Mouse (Mus musculus): ENCODE data around the gene Dleu7. TPM values are rescaled to one million over a fixed set of nuclear protein-coding genes. Genes with fewer than 3 reads are reported as not detected.
A peak's percentile ranks its signal among the peaks of the same experiment; 100 is the strongest.

Dleu7 gene
- polyA plus RNA-seq (2016; fragmentation: Nextera tagmentation; extraction: Ambion mirVana) = 0.23 and 0.53 TPM in 2 replicates

GRCm38 (mm10) chr14:62292488-62293339 lies at the start of gene Dleu7, which contains the start of gene Rnaseh2b:
TSS of gene Dleu7 (minus strand) at chr14:62293047.
TSS of gene Rnaseh2b (plus strand) at chr14:62292589.
- DNase-seq (ENCODE audit: low spot score) = peak; percentile 91
- 1% methylated on average over 60 of the region's 60 CpGs for WGBS
- Histone ChIP-seq H3K27me3 (ENCODE audit: low read depth, poor library complexity, severe bottlenecking) (peaks cover 60% of the 10 kb centered on the region), H3K4me1 (peaks cover 20% of the 10 kb centered on the region), H3K9me3 (replicated peaks) (no peaks in the 10 kb centered on the region), H3K4me3 (peak within 1 kb of the TSS; percentile 58), H3K27ac (peak within 1 kb of the TSS; percentile 75), H3K36me3 (no peaks in the 10 kb centered on the region)

- DNase-seq (ENCODE audit: low spot score) = no peak
- H3K36me3 ChIP-seq = peaks cover 7% of the 10 kb centered on the region; the same call in 1 of the 2 replicates
- no peak overlapping the region for H3K4me3 ChIP-seq
- no peaks in the 10 kb centered on the region for H3K9me3 ChIP-seq (replicated peaks)
- H3K27me3 ChIP-seq (ENCODE audit: low read depth, poor library complexity, severe bottlenecking) = no peaks in the 10 kb centered on the region
- H3K4me1 ChIP-seq = no peaks in the 10 kb centered on the region
- WGBS = 73% methylated on average over 8 of the region's 8 CpGs
- no peak overlapping the region for H3K27ac ChIP-seq
Observed at GRCm38 (mm10) chr14:62341887-62342642, 49.2 kb upstream of the Dleu7 start.

DNA sequence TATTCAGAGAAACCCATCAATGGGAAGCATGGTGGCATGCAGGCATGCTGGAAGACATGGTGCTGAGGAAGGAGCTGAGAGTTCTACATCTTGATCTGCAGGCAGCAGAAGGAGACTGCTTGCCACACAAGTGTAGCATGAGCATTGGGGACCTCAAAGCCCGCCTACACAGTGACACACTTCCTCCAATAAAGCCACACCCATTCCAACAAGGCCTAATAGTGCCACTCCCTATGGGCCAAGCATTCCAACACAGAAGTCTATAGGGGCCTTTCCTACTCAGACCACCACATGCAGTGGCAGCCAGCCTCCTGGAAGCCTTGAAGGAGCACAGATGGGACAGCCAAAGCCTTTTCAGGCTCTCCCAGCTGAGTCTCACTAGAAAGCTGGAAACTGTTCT lies 46.3 kb upstream of the Dleu7 start:
- 79% methylated on average over 1 of the region's 1 CpGs for WGBS
- peaks cover 7% of the 10 kb centered on the region; the same call in 1 of the 2 replicates for H3K36me3 ChIP-seq
- H3K9me3 ChIP-seq (replicated peaks) = no peaks in the 10 kb centered on the region
- H3K4me1 ChIP-seq = peaks cover under 1% of the 10 kb centered on the region
- no peaks in the 10 kb centered on the region for H3K27me3 ChIP-seq (ENCODE audit: low read depth, poor library complexity, severe bottlenecking)
- no peak for DNase-seq (ENCODE audit: low spot score)
- no peak overlapping the region for H3K4me3 ChIP-seq
- no peak overlapping the region for H3K27ac ChIP-seq

DNA sequence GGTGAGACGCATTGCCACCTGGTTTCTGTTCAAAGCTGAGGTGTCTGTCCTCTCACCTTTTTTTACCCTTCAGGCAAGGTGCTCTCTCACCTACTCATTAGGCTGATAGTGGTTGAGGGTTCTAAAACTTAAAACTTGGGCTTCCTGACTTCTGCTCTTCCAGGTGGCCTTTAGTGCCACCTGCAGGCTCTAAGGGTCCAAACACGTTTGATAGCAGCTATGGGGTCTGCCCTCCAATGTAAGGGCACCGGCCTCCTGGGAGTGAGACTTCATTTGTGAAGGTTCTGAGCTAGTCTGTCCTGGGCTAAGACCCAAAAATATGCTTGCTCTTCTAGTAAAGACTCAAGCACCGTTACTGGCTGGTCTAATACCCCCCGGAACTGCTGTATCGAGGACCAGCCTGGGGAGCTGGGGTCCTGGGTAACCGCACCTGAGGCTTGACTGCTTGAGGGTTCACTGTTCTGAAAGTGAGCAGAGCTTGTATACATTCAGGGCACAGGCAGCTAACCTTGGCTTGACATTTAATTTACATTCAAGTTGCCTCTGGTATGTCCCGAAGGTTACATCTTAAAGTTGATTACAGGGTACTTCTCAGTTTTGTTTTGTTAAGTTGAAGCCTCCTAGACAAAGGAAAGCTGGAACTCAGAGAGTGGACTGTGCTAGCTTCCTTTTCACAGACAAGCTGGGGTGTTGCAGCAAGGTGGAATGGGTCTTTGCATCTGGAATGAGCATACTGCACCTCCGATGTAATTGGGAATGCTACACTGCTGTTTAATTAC lies 41.3 kb upstream of the Dleu7 start:
- WGBS = 80% methylated on average over 9 of the region's 9 CpGs
- no peak for DNase-seq (ENCODE audit: low spot score)
- Histone ChIP-seq H3K4me3 (no peak overlapping the region), H3K36me3 (peaks cover 5% of the 10 kb centered on the region; the same call in 1 of the 2 replicates), H3K27ac (no peak overlapping the region), H3K9me3 (replicated peaks) (no peaks in the 10 kb centered on the region), H3K27me3 (ENCODE audit: low read depth, poor library complexity, severe bottlenecking) (no peaks in the 10 kb centered on the region), H3K4me1 (peaks cover 27% of the 10 kb centered on the region)

DNA sequence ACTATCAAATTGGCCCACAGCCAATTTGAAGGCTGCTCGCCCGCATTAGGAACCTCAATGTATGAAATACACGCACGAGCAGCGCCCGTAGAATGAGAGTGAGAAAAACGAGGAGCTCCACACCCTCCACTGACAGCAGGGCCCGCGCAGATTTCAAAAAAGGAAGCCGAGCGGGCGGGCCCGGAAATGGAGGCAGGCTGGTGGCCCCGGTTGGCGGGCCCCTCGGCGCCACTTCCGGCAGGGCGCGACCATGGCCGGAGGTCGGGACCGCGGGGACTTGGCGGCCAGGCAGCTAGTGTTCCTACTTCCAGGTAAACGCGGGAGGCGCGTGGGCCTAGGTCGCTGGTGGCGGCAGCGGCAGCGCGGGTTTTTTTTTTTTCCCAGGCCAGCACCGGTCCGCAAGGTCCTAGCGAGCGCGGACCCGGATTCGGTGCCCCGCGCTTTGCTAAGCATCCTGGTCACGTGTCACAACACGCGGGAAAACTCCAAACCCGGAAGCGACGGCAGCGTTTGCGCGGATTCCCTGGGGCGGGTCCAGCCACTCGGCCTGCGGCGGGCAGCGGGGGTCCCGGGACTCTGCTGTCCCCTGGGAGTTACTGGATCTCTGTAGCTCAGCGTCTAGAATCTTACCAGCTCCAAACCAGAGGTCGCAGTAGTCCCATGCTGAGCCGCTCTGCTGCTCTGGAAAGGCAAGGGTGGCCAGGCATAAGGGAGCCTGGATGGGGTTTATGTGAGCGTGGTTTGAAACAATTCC lies 39.2 kb upstream of the Dleu7 start:
- Histone ChIP-seq H3K27ac (peak overlapping the region; percentile 95), H3K36me3 (no peaks in the 10 kb centered on the region), H3K9me3 (replicated peaks) (no peaks in the 10 kb centered on the region), H3K4me1 (peaks cover 27% of the 10 kb centered on the region), H3K4me3 (peak overlapping the region; percentile 74), H3K27me3 (ENCODE audit: low read depth, poor library complexity, severe bottlenecking) (no peaks in the 10 kb centered on the region)
- peak; percentile 92 for DNase-seq (ENCODE audit: low spot score)
- WGBS = under 1% methylated on average over 62 of the region's 62 CpGs

DNA sequence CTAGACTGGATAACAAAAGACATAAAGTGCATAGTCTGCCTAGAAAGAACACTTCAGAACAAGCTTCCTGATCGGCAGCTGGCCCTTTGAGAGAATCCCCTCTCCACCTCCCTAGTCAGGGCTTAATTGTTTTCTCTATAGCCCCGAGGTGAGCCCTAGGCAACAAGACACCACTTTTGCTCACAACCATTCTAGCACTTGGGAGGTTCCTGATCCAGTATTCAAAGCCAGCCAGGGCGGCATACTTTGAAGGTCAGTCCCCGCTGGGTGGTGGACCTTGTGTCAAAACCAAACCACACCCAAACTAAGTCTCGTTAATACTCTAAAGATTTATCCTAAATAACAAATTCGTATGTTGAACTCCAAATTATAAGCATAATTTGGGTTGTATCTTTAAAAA lies 38.6 kb upstream of the Dleu7 start:
- Histone ChIP-seq H3K27ac (peak overlapping the region; percentile 95), H3K36me3 (no peaks in the 10 kb centered on the region), H3K9me3 (replicated peaks) (no peaks in the 10 kb centered on the region), H3K4me1 (peaks cover 27% of the 10 kb centered on the region), H3K27me3 (ENCODE audit: low read depth, poor library complexity, severe bottlenecking) (no peaks in the 10 kb centered on the region), H3K4me3 (peak overlapping the region; percentile 74)
- WGBS = 29% methylated on average over 6 of the region's 6 CpGs
- no peak for DNase-seq (ENCODE audit: low spot score)

- WGBS = 87% methylated on average over 3 of the region's 3 CpGs
- no peaks in the 10 kb centered on the region for H3K36me3 ChIP-seq
- no peaks in the 10 kb centered on the region for H3K9me3 ChIP-seq (replicated peaks)
- H3K27me3 ChIP-seq (ENCODE audit: low read depth, poor library complexity, severe bottlenecking) = no peaks in the 10 kb centered on the region
- DNase-seq (ENCODE audit: low spot score) = no peak
- H3K4me3 ChIP-seq = no peak overlapping the region
- peaks cover 30% of the 10 kb centered on the region for H3K4me1 ChIP-seq
- no peak overlapping the region for H3K27ac ChIP-seq
Observed at GRCm38 (mm10) chr14:62329631-62330030, 36.8 kb upstream of the Dleu7 start.

DNA sequence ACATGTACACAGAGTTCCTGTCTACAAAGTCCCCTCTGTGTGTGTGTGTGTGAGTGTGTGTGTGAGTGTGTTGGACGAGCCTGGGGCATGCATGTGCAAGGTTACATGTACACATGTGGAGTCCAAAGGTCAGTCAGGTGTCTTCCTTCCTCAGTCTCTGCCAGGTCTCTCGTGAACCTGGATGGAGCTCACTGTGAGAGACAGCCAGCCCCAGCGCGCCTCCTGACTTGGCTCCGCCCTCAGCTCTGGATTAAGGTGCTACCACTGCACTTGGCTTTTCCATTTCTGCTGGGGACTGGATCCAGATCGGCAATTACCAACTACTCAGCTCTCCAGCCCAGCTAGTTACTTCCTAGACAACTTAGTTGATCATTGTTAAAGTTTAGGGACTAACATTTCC lies 35.8 kb upstream of the Dleu7 start:
- DNase-seq (ENCODE audit: low spot score) = no peak
- Histone ChIP-seq H3K27me3 (ENCODE audit: low read depth, poor library complexity, severe bottlenecking) (no peaks in the 10 kb centered on the region), H3K27ac (no peak overlapping the region), H3K36me3 (no peaks in the 10 kb centered on the region), H3K9me3 (replicated peaks) (no peaks in the 10 kb centered on the region), H3K4me1 (peaks cover 25% of the 10 kb centered on the region), H3K4me3 (no peak overlapping the region)
- WGBS = 56% methylated on average over 6 of the region's 6 CpGs

- peaks cover 13% of the 10 kb centered on the region for H3K4me1 ChIP-seq
- DNase-seq (ENCODE audit: low spot score) = no peak
- 64% methylated on average over 2 of the region's 2 CpGs for WGBS
Observed at GRCm38 (mm10) chr14:62327171-62327570, 34.3 kb upstream of the Dleu7 start.

GRCm38 (mm10) chr14:62326026-62326425 lies 33.2 kb upstream of the Dleu7 start:
- H3K4me1 ChIP-seq = peaks cover 6% of the 10 kb centered on the region; the same call in 1 of the 2 replicates
- H3K9me3 ChIP-seq (replicated peaks) = no peaks in the 10 kb centered on the region
- no peaks in the 10 kb centered on the region for H3K36me3 ChIP-seq
- H3K27ac ChIP-seq = no peak overlapping the region
- H3K27me3 ChIP-seq (ENCODE audit: low read depth, poor library complexity, severe bottlenecking) = no peaks in the 10 kb centered on the region
- DNase-seq (ENCODE audit: low spot score) = no peak
- H3K4me3 ChIP-seq = no peak overlapping the region
- WGBS = 88% methylated on average over 3 of the region's 3 CpGs

More at GRCm38 (mm10) chr14:62327171-62327570, 34.3 kb upstream of the Dleu7 start:
- no peak overlapping the region for H3K27ac ChIP-seq
- no peak overlapping the region for H3K4me3 ChIP-seq
- no peaks in the 10 kb centered on the region for H3K9me3 ChIP-seq (replicated peaks)
- no peaks in the 10 kb centered on the region for H3K27me3 ChIP-seq (ENCODE audit: low read depth, poor library complexity, severe bottlenecking)
- H3K36me3 ChIP-seq = no peaks in the 10 kb centered on the region

GRCm38 (mm10) chr14:62324943-62325342 lies 32.1 kb upstream of the Dleu7 start:
- no peak overlapping the region for H3K27ac ChIP-seq
- no peak for DNase-seq (ENCODE audit: low spot score)
- H3K9me3 ChIP-seq (replicated peaks) = no peaks in the 10 kb centered on the region
- H3K4me3 ChIP-seq = no peak overlapping the region
- no peaks in the 10 kb centered on the region for H3K36me3 ChIP-seq
- peaks cover 3% of the 10 kb centered on the region; the same call in 1 of the 2 replicates for H3K4me1 ChIP-seq
- 92% methylated on average over 5 of the region's 5 CpGs for WGBS
- no peaks in the 10 kb centered on the region for H3K27me3 ChIP-seq (ENCODE audit: low read depth, poor library complexity, severe bottlenecking)

DNA sequence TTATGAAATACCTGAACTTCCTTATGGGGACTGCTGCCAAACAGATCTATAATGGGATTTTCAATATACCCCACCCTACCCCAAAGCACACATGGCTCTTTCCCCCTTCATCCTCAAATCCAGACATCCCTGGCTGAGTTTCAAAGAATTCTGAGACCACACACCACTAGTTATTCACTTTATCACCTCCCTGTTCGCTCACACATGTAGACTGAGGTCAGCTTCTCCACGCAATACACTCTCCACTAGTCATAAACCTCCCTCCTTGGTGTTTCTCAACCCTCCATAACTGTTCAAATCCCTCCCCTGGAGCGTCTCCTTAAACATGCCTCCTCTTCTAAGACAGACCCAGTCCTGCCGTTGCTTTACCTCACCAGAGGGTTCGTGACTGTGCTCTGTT lies 30.6 kb upstream of the Dleu7 start:
- Histone ChIP-seq H3K27ac (no peak overlapping the region), H3K27me3 (ENCODE audit: low read depth, poor library complexity, severe bottlenecking) (no peaks in the 10 kb centered on the region), H3K4me3 (no peak overlapping the region), H3K4me1 (peaks cover 3% of the 10 kb centered on the region; the same call in 1 of the 2 replicates), H3K36me3 (no peaks in the 10 kb centered on the region), H3K9me3 (replicated peaks) (no peaks in the 10 kb centered on the region)
- WGBS = 94% methylated on average over 5 of the region's 5 CpGs
- no peak for DNase-seq (ENCODE audit: low spot score)

All from limb, embryonic 10.5 days (tissue).